Mouse (Mus musculus): ENCODE data around the gene Armc5.

The Armc5 gene

GRCm38 (mm10) chr7:128246496-128247391 is 9.6 kb downstream of the Armc5 start, which contains the start of gene Tgfb1i1:
Tgfb1i1 (plus strand) TSS chr7:128246812.
- DNase-seq (ENCODE audit: low spot score), result peak; percentile 53

DNA sequence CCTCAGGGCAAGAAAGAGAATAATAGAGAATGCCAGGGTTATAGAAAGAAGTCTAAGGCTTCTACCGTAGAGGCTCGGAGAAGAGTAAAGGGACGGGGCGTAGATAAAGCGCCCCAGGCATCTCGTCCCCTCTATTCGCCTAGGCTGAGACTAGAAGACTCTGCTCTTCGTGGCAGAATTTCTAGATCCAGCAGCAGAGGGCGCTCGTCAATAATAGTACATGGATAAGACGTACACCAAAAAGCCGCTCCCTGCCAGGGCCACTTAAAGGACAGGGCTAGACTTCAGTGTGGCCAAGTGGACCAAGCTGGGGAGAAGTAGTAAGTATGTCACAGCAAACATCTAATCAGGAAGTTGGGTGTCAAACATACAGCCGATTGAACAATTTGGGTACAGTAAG is 10.3 kb downstream of the Armc5 start:
- DNase-seq (ENCODE audit: low spot score), result peak; percentile 92

DNA sequence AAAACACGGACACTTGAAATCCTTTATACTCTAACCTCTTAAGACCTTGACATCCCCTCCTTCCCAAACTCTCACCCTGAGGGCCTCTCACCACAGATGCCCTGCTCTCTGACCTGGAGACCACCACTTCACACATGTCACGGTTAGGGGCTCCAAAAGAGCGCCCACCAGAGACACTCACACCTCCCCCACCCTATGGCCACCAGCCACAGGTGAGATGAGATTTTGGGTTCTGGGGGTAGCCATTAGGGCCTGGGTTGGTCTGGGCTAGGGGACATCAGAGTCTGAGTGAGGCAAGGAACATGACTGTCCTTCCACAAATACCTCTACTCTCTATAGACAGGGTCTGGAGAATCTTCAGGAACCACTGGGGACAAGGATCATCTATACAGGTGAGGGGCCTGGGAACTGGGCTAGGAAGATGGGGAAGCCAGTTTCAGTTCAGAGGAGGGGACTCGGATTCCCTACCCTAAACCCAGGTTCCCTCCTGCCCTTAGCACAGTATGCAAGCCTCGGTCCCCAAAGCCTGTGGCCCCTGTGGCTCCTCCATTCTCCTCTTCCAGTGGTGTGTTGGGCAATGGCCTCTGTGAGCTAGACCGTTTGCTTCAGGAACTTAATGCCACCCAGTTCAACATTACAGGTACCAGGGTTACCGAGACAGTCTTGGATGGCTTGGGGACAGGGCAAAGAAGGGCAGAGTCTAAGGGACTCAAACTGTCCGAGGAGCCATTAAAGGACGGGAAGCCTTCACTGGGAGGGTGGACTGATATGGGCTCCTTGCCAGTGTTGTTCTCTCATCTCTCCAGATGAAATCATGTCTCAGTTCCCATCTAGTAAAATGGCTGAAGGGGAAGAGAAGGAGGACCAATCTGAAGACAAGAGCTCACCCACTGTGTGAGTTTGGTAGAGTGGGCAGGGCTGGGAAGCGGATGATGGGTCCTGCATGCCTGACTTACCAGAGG is 11.2 kb downstream of the Armc5 start:
- no peak for DNase-seq (ENCODE audit: low spot score)

DNA sequence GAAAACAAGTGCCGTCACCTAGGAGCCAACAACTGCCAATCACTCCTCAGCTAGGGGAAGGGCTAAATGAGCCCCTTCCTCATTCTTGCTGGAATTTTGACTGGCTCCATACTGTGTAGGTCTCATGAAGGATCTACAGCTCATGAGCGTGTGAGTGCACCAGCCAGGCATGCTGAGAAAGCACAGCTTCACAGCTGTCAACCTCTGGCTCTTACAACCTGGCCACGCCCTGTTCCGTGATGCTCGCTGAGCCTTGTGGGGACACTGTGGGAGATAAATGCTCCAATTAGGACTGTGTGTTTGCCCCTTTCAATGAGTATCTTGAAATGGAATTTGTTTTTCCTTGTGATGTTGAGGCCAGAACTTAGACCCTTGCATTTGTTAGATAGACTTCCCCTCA is 12.9 kb downstream of the Armc5 start:
- no peak for DNase-seq (ENCODE audit: low spot score)

DNA sequence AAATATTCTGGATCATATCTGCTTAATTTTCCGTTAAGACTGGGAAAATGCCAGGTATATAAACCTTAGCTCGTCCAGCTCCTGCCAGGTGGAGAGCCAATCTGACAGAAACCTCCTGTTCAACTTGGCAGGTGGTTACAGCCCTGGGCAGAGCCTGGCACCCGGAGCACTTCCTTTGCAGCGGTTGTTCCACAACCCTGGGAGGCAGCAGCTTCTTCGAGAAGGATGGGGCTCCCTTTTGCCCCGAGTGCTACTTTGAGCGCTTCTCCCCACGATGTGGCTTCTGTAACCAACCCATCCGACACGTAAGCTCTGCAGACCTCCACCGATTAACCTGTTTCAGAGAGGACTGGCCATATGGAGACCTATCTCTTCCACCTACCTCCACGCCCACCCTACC is 14.8 kb downstream of the Armc5 start:
- DNase-seq (ENCODE audit: low spot score), result no peak

- peak; percentile 41 for DNase-seq (ENCODE audit: low spot score)
Observed at GRCm38 (mm10) chr7:128252609-128253008, 15.5 kb downstream of the Armc5 start.

GRCm38 (mm10) chr7:128254978-128255377 is 17.8 kb downstream of the Armc5 start:
- no peak for DNase-seq (ENCODE audit: low spot score)

GRCm38 (mm10) chr7:128255757-128256156 is 18.6 kb downstream of the Armc5 start:
- no peak for DNase-seq (ENCODE audit: low spot score)

DNA sequence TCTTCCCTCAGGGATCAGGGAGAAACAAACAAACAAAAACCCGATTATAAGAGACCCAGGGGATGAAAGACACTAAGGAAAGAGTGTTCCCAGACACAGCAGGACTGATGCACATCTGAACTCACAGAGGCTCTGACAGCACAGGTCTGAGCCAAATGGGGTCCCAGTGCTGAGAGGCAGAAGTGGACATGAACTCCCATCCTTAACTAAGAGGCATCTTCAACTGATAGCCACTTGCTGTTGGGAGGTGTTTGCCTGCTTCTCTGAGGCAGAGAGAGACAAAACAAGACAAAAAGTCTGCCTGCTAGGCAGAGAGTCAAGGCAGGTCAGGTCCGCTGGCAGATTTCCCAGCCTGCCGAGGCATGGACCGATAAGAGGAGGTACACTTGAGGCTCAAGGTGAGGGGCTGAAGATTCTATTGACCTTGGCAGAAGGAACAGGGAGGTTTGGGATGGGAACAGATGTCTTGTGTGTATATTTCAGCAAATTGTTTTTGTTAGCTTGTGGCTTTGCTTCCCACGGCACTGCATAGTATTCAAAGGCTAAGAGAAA is 19.7 kb downstream of the Armc5 start:
- DNase-seq (ENCODE audit: low spot score), result no peak

DNA sequence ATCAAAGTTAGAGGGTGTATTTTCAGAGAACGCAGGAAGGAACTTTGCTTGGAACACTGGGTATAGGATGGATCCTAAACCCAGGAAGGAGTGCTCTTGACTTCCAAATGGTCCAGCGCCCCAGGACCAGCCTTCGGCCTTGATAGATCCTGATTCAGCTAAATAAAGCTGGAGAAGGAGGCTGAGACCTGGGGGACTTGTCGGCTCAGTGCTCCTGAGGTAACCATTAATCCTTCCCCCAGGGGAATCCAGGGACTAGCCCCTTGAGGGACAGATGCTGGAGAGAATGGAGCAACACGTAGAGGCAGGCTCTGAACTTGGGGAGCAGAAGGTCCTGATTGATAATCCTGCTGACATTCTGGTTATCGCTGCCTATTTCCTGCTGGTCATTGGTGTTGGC is 28.3 kb downstream of the Armc5 start, which contains the start of gene Slc5a2:
Gene Slc5a2, plus strand, starts transcription at position 247 of the 400 bp plus-strand sequence.
- no peak for DNase-seq (ENCODE audit: low spot score)

GRCm38 (mm10) chr7:128266056-128266455 is 28.9 kb downstream of the Armc5 start:
- DNase-seq (ENCODE audit: low spot score), result no peak

DNA sequence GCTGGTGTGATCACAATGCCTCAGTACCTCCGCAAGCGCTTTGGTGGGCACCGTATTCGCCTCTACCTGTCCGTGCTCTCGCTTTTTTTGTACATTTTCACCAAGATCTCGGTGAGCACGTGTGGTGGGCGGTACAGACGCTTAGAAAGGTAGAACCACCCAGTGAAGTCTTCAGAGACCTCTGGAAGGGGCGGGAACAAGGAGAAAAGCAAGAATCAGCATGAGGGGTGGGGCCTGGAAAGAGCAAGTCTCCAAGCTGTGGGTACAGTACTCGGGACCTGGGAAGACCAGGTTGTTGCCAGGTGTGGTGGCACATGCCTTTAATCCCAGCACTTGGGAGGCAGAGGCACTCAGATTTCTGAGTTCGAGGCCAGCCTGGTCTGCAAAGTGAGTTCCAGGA is 30.2 kb downstream of the Armc5 start:
- no peak for DNase-seq (ENCODE audit: low spot score)

GRCm38 (mm10) chr7:128267813-128268212 is 30.7 kb downstream of the Armc5 start:
- no peak for DNase-seq (ENCODE audit: low spot score)

DNA sequence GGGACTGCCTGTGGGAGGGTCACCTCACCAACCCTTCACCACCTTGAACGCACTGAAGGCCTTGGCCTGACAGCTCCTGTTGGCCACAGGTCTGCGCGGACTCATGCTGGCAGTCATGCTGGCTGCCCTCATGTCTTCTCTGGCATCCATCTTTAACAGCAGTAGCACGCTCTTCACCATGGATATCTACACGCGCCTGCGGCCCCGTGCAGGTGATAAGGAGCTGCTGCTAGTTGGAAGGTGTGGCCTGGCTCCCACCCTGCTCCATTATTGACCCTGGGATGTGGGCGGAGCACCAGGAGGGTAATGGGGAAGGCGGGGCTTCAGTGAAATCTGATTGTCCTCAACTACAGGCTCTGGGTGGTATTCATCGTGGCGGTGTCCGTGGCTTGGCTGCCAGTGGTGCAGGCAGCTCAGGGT is 33.3 kb downstream of the Armc5 start:
- no peak for DNase-seq (ENCODE audit: low spot score)

DNA sequence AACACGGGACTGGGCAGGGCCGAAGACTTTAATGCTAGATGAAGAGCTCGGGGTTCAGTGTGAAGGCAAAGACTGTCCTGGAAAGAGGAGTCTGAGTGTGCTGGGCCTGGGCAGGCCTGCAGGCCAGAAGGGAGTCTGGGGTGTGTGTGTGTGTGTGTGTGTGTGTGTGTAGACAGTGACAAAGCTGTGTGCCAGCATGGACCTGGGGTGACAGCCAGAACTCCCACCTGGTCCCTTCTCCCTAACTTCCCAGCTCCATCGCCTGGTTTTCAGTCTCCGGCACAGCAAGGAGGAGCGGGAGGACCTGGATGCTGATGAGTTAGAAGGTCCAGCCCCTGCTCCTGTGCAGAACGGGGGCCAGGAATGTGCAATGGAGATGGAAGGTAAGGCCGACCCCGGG is 34.4 kb downstream of the Armc5 start:
- no peak for DNase-seq (ENCODE audit: low spot score)

DNA sequence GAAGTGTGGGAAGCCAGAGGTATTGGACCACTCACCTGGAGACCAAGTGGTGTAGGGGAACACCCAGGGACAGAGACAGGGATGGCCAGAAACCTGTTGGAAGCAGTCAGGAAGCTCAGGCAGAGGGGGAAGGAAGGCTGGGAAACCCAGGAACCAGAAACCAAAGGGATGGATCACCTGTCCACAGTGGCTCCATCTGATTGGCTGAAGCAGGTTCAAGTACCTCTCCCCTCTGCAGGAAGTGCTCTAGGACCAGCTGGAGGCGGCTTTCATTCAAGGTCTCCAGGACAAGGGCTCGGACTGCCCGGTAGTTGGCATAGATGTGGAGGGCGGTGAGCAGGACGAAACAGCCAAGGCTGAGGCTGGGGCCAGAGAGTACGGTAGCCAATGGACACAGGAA is 38.9 kb downstream of the Armc5 start:
- no peak for DNase-seq (ENCODE audit: low spot score)

GRCm38 (mm10) chr7:128279750-128280149 is 42.6 kb downstream of the Armc5 start:
- DNase-seq (ENCODE audit: low spot score), result no peak

DNA sequence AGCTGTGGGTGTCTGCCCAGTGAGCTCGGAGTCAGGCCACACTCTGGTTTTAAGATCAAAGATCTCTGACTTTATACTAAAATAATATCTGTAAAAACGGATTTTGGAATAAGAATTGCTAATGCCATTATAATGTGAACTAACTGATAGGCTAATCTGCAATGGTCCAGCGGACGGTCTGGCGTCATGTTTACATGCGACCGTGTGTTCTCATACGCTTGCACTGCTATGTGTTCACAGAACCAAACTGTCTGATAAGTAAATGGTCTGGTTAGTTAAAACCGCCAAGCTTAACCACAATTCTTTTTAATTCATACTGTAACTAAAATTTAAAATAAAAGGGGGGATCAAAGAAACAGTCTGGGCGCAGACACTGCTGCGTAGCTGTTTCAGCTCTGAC is 44.6 kb downstream of the Armc5 start:
- no peak for DNase-seq (ENCODE audit: low spot score)

GRCm38 (mm10) chr7:128282532-128283244 is 45.5 kb downstream of the Armc5 start:
- DNase-seq (ENCODE audit: low spot score), result peak; percentile 26

DNA sequence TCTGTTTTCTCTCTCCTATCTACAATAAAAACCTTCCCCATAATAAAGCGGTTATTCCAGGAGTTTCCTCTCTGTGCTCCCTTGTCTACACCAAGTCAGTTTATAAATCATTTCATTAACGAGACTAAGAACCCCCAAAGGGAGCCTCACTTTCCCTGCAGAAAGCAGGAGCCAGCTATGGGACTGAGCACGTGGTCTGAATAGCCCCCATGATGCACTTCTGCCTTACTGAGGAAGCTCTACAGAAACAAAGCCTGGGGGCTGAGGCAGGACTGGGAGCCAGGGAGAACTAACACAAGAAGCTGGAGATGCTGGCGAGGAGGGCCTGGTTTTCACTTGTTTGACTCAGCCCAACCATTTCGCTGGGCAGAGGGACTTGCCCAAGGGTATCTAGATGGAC is 46.9 kb downstream of the Armc5 start:
- DNase-seq (ENCODE audit: low spot score), result no peak

DNA sequence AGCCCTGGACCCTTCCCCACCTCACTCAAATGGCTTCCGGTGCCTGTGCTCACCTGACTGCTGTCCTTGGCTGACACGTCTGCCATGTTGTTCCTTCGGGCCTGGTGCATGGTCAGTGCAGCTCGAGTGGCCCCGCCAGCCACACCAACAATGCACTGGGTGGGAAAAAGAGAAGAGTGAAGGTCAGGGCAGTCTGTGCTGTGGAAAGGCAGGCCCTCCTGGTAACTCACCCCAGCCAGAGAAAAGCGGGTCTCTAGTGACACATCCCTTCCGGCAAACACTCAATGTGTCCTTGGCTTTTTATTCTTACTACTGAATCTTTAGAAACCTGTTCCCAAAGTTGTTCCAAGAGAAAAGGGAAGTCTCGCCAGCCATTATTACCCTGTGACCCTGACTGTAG is 47.9 kb downstream of the Armc5 start:
- no peak for DNase-seq (ENCODE audit: low spot score)
